Mouse (Mus musculus) bone marrow macrophage, adult 2 months (primary cell): ENCODE results near the gene Slc38a1.

Source experiments
- CTCF ChIP-seq: IDR thresholded peaks from 2 replicates; pipeline ENCODE4 v1.5.1; 2012; ENCODE audit warnings: low read depth, mild to moderate bottlenecking, low read length, moderate library complexity
- POLR2A ChIP-seq: IDR thresholded peaks from 2 replicates; pipeline ENCODE4 v1.6.1; 2012; ENCODE audit warnings: mild to moderate bottlenecking, low read depth, low read length, borderline replicate concordance

DNA sequence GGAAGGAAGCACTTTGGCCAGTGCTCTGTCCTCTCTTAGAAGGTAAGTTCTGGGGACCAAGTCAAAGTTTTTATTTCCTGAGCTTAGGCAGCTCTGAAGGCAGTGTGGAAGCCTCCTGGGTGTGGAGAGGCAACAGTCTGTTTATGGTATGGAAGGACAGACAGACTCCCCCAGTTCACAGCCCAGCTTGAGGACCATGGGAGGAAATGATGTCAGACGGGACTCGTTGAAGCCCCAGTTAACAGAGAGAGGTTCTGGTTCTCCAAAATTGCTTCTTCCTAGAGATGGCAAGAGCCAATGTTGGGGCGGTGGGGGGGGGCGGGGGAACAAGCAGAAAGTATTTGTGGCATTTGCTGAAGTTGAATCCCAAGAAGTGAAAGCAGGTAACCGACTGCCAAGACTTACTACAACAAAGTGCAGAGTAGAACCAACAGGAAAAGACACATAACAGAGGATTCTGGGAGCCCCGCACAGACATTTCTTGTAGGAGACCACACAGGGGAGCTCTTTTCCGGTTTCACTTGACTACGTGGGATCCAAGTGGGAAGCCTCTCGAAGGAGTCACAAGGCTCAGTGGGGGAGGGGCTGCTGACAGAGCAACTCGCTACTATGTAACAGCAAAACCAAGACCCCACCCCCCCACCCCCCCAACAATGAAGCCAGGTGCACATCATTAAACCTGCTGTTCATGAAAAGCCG lies 41.6 kb upstream of the Slc38a1 start:
- TF ChIP-seq POLR2A (no peak), CTCF (no peak)
